ENCODE assay signal across 8 mouse cellular contexts in genomic region chr1:138619114-138619971, GRCm38 (mm10). TPM values are rescaled to one million over a fixed set of nuclear protein-coding genes. Genes with fewer than 3 reads are reported as not detected.
DNase-seq lines count a peak whose midpoint lies in the region; ATAC-seq and TF ChIP-seq lines count a peak whose summit lies in the region.

No protein-coding gene starts in this region.

- H3K4me3 ChIP-seq in ES-Bruce4 (ENCODE audit: low read depth, low read length) = peak overlapping the region; percentile 94
- peak overlapping the region; percentile 77 for H3K4me3 ChIP-seq in forebrain, embryonic 13.5 days
- peak overlapping the region; percentile 69 for H3K4me3 ChIP-seq in neural tube, embryonic 15.5 days (replicated peaks)

- H3K27ac ChIP-seq in ES-Bruce4 (ENCODE audit: insufficient read depth, low read length) = no peak overlapping the region
- H3K27ac ChIP-seq in forebrain, embryonic 13.5 days = peak overlapping the region; percentile 91
- peak overlapping the region; percentile 86 for H3K27ac ChIP-seq in neural tube, embryonic 15.5 days (replicated peaks)

- peak overlapping the region; percentile 89 for H3K9ac ChIP-seq in ES-Bruce4 (ENCODE audit: low read depth, poor library complexity, severe bottlenecking)
- H3K9ac ChIP-seq in forebrain, embryonic 13.5 days = peak overlapping the region; percentile 73
- H3K9ac ChIP-seq in neural tube, embryonic 15.5 days (replicated peaks) = peak overlapping the region; percentile 54

- peak; percentile 97 for DNase-seq in heart, postnatal 14 days
- peak; percentile 96 for DNase-seq in layer of hippocampus, adult 11-12 months (ENCODE audit: low spot score)
- DNase-seq in lung, adult 18-20 months = peak; percentile 98
- peak; percentile 98 for DNase-seq in testis, postnatal 14 days (ENCODE audit: low spot score)

- ATAC-seq in cerebellum, adult (ENCODE audit: insufficient number of reproducible peaks, low FRiP score, low TSS enrichment) = peak; percentile 90
- peak; percentile 97 for ATAC-seq in forebrain, embryonic 13.5 days
- peak; percentile 98 for ATAC-seq in neural tube, embryonic 15.5 days (ENCODE audit: low FRiP score)

- H3K4me2 ChIP-seq in forebrain, embryonic 13.5 days = peak overlapping the region; percentile 80
- H3K4me2 ChIP-seq in neural tube, embryonic 15.5 days = peak overlapping the region; percentile 84

- H3K36me3 ChIP-seq in ES-Bruce4 (ENCODE audit: control insufficient read depth, insufficient read depth, low read length, poor library complexity, severe bottlenecking) = no peaks in the 10 kb centered on the region
- H3K36me3 ChIP-seq in forebrain, embryonic 13.5 days (ENCODE audit: poor library complexity, severe bottlenecking) = no peaks in the 10 kb centered on the region
- H3K36me3 ChIP-seq in neural tube, embryonic 15.5 days = no peaks in the 10 kb centered on the region

- H3K27me3 ChIP-seq in ES-Bruce4 (ENCODE audit: control insufficient read depth, insufficient read depth, low read length, poor library complexity, severe bottlenecking) = no peaks in the 10 kb centered on the region
- H3K27me3 ChIP-seq in forebrain, embryonic 13.5 days = no peaks in the 10 kb centered on the region
- H3K27me3 ChIP-seq in neural tube, embryonic 15.5 days (replicated peaks) = peaks cover 4% of the 10 kb centered on the region; the same call in 1 of the 2 replicates

- H3K9me3 ChIP-seq in ES-Bruce4 (replicated peaks; ENCODE audit: control insufficient read depth, insufficient read depth, low read length, poor library complexity, severe bottlenecking) = no peaks in the 10 kb centered on the region
- no peaks in the 10 kb centered on the region for H3K9me3 ChIP-seq in forebrain, embryonic 13.5 days (replicated peaks)
- no peaks in the 10 kb centered on the region for H3K9me3 ChIP-seq in neural tube, embryonic 15.5 days (replicated peaks)

- under 1% methylated on average over 81 of the region's 83 CpGs for WGBS in forebrain, embryonic 13.5 days
- WGBS in neural tube, embryonic 15.5 days = under 1% methylated on average over 74 of the region's 83 CpGs

- TF ChIP-seq POLR2A in ES-Bruce4 (IDR thresholded peaks at IDR 0.05; ENCODE audit: insufficient read depth, low read length) = peak; percentile 62

- TF ChIP-seq CTCF in ES-Bruce4 (IDR thresholded peaks at IDR 0.05; ENCODE audit: low read depth, low read length) = no peak

- TF ChIP-seq EP300 in ES-Bruce4 (IDR thresholded peaks at IDR 0.05; ENCODE audit: insufficient read depth, low read depth, low read length) = no peak

- no peaks in the 10 kb centered on the region for H3K4me1 ChIP-seq in ES-Bruce4 (ENCODE audit: control insufficient read depth, insufficient read depth, low read length)
- peaks cover 26% of the 10 kb centered on the region for H3K4me1 ChIP-seq in forebrain, embryonic 13.5 days
- peaks cover 27% of the 10 kb centered on the region for H3K4me1 ChIP-seq in neural tube, embryonic 15.5 days

- intact Hi-C loops in heart, postnatal 14 days (cut with DNase I) = loop anchor here (5.0 kb wide), 4 partner anchors 47 to 127 kb away; no protein-coding TSS in a partner anchor

RNA-seq across cellular contexts. Expression of gene Nek7, which starts 0.6 kb away (rescaled TPM):
- 29.6 and 30.6 TPM in 2 replicates for polyA plus RNA-seq in ES-Bruce4 (2011; ENCODE audit: insufficient read depth, insufficient read length, low read depth, missing spikeins)
- 19.8 and 20.6 TPM in 2 replicates for polyA plus RNA-seq in forebrain, embryonic 13.5 days (2015; fragmentation: Nextera tagmentation; extraction: Ambion mirVana)
- 10 to 100 TPM; 61.7 to 67.1 TPM for total RNA-seq in heart, postnatal 14 days (2021)
- polyA plus RNA-seq in neural tube, embryonic 15.5 days (2015; fragmentation: Nextera tagmentation; extraction: Ambion mirVana) = 10.8 and 16.4 TPM in 2 replicates
